Mouse (Mus musculus) thymus, adult 2 months (tissue): ENCODE measurements at regions not wholly inside any gene's neighbourhood (a gene's known extent, or its start where the extent isn't known, plus 50 kb on each side); places are given as distances from the start of the nearest gene placed in this dataset.

Source experiments
- DNase-seq: peaks from one replicate; pipeline ENCODE4 v3.0.0; 2021
- H3K27ac ChIP-seq: fragments of 200-500 bp; 2 replicates; pipeline ENCODE4 v1.5.1; 2012; ENCODE audit warnings: low read length, control low read depth; ENCODE audit not compliant: control insufficient read depth, insufficient read depth
- H3K27me3 ChIP-seq: fragments of 200-500 bp; 2 replicates; pipeline ENCODE4 v1.6.1; 2012; ENCODE audit warnings: mild to moderate bottlenecking, low read length, moderate library complexity, mixed read lengths; ENCODE audit not compliant: control insufficient read depth, insufficient read depth
- H3K36me3 ChIP-seq: fragments of 200-500 bp; 2 replicates; pipeline ENCODE4 v1.6.1; 2012; ENCODE audit warnings: mild to moderate bottlenecking, low read length, moderate library complexity; ENCODE audit not compliant: control insufficient read depth, insufficient read depth
- H3K4me1 ChIP-seq: fragments of 200-500 bp; replicated peaks from 2 replicates; pipeline ENCODE4 v1.6.1; 2012; ENCODE audit warnings: low read length; ENCODE audit not compliant: control insufficient read depth, insufficient read depth
- H3K4me3 ChIP-seq: fragments of 200-500 bp; 2 replicates; pipeline ENCODE4 v1.5.1; 2012; ENCODE audit warnings: mild to moderate bottlenecking, low read length, control low read depth, moderate library complexity; ENCODE audit not compliant: control insufficient read depth, insufficient read depth
- CTCF ChIP-seq: fragments of 200-500 bp; IDR thresholded peaks from 2 replicates; pipeline ENCODE4 v1.5.1; 2012; ENCODE audit warnings: mild to moderate bottlenecking, control low read depth, low read length, moderate library complexity, borderline replicate concordance; ENCODE audit not compliant: control insufficient read depth, poor library complexity, insufficient read depth; ENCODE audit errors: extremely low read depth
- POLR2A ChIP-seq: fragments of 200-500 bp; IDR thresholded peaks from 2 replicates; pipeline ENCODE4 v1.6.1; 2012; ENCODE audit warnings: mild to moderate bottlenecking, low read length, control low read depth, moderate library complexity; ENCODE audit not compliant: control insufficient read depth, poor library complexity, insufficient read depth; ENCODE audit errors: extremely low read depth
- WGBS: fragments of 180-500 bp; shearing (Covaris S2); methylation state at CpG from one replicate; pipeline ENCODE4 v1.1.7; 2018; 5-methylcytosine and 5-hydroxymethylcytosine counted together

DNA sequence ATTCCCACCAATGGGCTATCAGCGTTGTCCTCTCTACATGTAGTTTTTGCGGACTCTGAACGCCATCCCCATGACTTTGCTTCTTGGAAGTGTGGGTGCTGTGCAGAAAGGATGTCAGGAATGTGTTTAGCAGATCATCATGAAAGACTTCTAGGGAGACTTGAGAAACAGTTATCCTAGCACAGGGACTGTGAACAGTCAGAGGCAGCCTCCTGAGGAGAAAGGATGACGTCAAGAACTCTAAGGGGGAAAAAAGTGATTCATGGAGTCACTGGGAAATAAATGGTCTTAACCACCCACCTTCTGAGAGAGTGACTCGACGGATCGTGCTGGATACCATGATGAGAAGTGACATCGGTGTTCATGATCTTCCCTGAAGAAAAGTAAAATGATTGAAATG is 96.5 kb upstream of the Cxcl12 start:
- TF ChIP-seq POLR2A (no peak), CTCF (no peak)

DNA sequence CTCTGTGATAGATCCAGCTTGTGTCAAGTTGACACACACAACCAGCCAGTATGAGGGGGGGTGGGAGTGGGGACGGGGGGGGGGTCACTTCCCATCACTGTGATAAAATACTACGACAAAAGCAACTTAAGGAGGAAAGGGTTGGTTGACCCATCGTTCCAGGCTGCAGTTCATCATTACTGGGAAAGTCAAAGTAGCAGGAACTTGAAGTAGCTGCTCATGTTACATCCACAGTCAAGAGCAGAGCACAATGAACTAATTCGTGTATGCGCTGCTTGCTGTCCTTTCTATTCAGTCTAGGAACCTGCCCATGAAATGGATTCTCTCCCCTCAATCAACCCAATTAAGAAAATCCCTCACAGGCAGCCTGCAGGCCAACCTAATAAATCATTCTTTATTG is 88.8 kb upstream of the Cxcl12 start:
- H3K27ac ChIP-seq, result no peak overlapping the region
- no peak overlapping the region for H3K4me3 ChIP-seq
- TF ChIP-seq CTCF (no peak), POLR2A (no peak)
- no peaks in the 10 kb centered on the region for H3K27me3 ChIP-seq
- H3K4me1 ChIP-seq, result no peaks in the 10 kb centered on the region
- 86% methylated on average over 5 of the region's 5 CpGs for WGBS
- no peaks in the 10 kb centered on the region for H3K36me3 ChIP-seq
- DNase-seq, result no peak

More for the DNA sequence above, 96.5 kb upstream of the Cxcl12 start:
- Histone ChIP-seq H3K27ac (no peak overlapping the region), H3K4me3 (no peak overlapping the region), H3K4me1 (no peaks in the 10 kb centered on the region), H3K27me3 (no peaks in the 10 kb centered on the region), H3K36me3 (no peaks in the 10 kb centered on the region)
- WGBS, result 89% methylated on average over 8 of the region's 8 CpGs
- DNase-seq, result no peak

DNA sequence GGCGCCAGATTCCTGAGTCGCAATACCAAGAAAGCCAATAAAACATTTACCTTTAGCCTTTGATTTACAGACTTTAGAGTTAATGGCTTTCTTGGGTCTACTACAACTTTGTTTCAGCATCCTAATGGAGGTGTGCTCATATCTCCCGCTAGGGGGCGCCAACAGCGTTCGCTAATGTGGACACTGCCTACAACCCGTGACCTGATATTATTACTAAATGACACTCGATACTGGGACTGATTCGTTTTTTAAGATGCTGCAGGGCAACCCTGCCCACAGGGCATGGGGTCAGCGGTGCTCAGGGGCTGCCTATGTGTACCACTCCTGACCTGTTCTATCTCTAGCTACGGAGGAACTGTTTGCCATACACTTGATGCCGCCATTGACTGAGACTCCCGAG is 87.4 kb upstream of the Cxcl12 start:
- Histone ChIP-seq H3K27ac (no peak overlapping the region), H3K27me3 (no peaks in the 10 kb centered on the region), H3K36me3 (no peaks in the 10 kb centered on the region), H3K4me3 (no peak overlapping the region), H3K4me1 (no peaks in the 10 kb centered on the region)
- TF ChIP-seq CTCF, result no peak
- TF ChIP-seq POLR2A, result no peak
- no peak for DNase-seq
- 52% methylated on average over 13 of the region's 13 CpGs for WGBS

DNA sequence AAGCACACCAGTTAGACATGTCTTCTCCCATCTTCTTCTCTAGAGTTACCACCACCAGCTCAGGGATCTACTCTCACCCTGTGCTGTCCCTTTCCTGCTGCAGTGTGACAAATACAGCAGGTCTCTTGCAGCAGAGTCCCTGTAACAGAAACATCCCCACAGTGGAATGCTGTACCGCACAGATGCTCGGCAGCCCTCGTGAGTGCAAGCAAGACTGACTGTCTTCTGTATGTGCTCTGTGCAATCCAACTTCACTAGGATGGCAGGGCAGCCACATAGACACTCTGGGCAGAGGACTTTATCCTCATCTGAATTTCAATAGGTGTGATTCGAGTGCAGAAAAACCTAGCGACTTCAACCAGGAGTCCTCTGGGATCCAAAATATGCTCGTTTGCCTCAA is 84.1 kb upstream of the Cxcl12 start:
- no peaks in the 10 kb centered on the region for H3K27me3 ChIP-seq
- DNase-seq, result no peak
- H3K36me3 ChIP-seq, result no peaks in the 10 kb centered on the region
- H3K27ac ChIP-seq, result no peak overlapping the region
- WGBS, result 72% methylated on average over 6 of the region's 6 CpGs
- no peak overlapping the region for H3K4me3 ChIP-seq
- H3K4me1 ChIP-seq, result no peaks in the 10 kb centered on the region
- TF ChIP-seq POLR2A (no peak), CTCF (no peak)

- Histone ChIP-seq H3K36me3 (no peaks in the 10 kb centered on the region), H3K4me1 (no peaks in the 10 kb centered on the region), H3K27ac (no peak overlapping the region), H3K27me3 (no peaks in the 10 kb centered on the region), H3K4me3 (no peak overlapping the region)
- WGBS, result 89% methylated on average over 13 of the region's 13 CpGs
- no peak for DNase-seq
- TF ChIP-seq CTCF (no peak), POLR2A (no peak)
These were observed 83.4 kb upstream of the Cxcl12 start for GRCm38 (mm10) chr6:117084833-117085500.

DNA sequence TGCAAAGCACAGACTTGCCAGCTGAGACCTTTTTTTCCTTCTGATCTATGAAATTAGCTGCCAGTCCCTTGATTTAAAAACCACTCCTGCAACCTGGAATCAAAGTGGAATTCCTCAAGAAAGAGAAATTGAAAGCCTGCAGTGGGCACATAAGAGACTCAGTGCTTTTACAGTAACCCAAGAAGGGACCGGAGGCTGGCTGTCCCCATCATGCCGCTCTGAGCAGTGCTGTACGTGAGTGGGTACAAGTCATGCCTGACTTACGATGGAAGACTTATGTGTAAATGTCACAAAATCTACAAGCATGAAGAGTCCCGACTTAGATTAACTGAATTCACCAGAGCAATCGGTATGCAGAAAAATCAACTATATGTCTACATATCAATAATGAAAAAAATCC is 73.6 kb upstream of the Cxcl12 start:
- Histone ChIP-seq H3K4me3 (no peak overlapping the region), H3K27me3 (no peaks in the 10 kb centered on the region), H3K4me1 (no peaks in the 10 kb centered on the region), H3K36me3 (no peaks in the 10 kb centered on the region), H3K27ac (no peak overlapping the region)
- DNase-seq, result no peak
- TF ChIP-seq POLR2A (no peak), CTCF (no peak)
- WGBS, result 92% methylated on average over 6 of the region's 6 CpGs

GRCm38 (mm10) chr6:117099871-117100270 is 68.5 kb upstream of the Cxcl12 start:
- DNase-seq, result no peak
- WGBS, result 85% methylated on average over 10 of the region's 10 CpGs
- Histone ChIP-seq H3K27me3 (no peaks in the 10 kb centered on the region), H3K27ac (no peak overlapping the region), H3K4me1 (no peaks in the 10 kb centered on the region), H3K4me3 (no peak overlapping the region), H3K36me3 (no peaks in the 10 kb centered on the region)
- TF ChIP-seq POLR2A, result no peak
- TF ChIP-seq CTCF, result no peak
